Mouse (Mus musculus): ENCODE results near the gene Fjx1. TPM values are rescaled to one million over a fixed set of nuclear protein-coding genes. Genes with fewer than 3 reads are reported as not detected.

Gene Fjx1
- polyA plus RNA-seq, 1 experiment from 2014 or later: 28.0 TPM

DNA sequence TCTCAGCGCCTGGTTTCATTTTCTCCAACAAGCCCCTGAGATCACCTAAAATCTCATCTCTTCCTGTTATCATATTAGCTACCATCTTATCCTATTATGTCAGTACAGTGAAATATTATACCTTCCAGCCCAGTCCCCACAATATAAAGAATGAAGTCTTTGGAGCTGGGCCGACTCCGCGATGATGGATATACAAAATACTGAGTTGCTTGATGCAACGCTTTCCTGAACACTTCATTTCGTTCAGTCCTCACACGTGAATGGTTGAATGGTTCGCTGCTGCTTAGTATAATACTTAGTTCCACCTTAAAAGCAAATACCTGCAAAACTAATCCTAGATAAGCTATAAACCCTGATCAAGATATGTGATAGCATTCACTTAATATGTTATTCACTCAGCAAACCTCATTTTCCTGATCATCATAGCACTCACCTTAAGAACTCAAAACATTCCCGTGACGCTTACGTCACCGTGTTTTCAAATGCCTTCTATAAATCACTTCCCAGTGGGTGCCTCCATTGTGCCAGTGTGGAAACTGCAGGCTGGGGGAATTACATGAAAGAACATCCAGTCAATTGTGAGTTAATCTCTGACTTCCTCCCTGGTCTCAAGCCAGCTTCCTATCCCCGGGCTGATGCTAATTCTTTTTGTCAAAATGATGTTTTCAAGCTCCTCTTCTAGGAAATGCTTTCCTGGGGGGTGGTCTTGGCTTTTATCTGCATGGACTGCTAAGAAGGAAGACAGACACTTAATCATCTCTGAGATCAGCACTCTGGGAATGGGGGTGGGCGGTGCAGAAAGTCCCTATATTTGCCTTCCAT lies 44.7 kb downstream of the Fjx1 start, which contains the start of gene Trim44:
Gene Trim44, minus strand, starts transcription at position 466 of the 822 bp plus-strand sequence.
- no peak within 1 kb of the TSS for H3K27ac ChIP-seq (ENCODE audit: low read length)

DNA sequence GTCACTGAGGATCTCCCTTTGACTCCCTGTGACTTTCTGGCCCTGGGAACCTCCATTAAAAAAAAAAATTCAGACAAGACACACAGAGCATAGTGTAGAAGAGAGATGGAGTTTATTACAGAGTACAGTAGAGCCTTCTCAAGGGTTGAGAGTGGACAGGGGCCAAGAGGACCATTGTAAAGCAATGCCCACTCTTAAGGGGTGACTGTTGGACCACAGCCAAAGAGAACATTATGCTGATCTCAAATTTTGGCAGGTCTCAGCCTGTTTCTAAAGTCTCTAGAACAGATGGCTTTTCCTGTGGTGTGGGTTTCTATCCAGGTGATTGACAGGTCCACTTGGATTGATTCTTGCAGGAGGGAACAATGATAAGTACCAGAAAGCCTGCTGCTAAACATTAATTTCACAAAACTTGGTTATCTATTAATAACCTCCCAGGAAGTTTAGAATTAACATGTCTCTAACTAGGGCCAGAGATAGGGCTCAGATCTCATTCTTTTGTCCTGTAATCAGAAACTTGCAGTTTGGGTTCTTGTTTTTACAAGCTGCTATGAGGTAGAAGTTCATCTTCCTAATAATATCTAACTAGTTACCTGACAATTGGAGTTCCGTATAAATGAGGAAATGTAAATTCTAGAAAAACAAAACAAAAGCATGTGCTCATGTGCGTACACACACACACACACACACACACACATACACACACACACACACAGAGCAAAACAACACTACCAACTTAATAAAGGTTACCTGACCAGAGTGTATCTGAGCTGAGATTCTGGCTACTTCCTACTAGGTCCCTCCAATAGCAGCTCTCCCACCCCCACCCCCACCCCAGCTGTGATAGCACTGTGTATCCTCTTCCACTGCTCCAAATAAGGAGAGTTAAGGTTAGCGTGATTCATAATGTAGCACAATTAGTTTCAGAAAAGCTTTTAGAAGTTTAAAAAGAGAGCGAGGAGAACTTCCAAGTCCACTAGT lies 45.7 kb downstream of the Fjx1 start:
- WGBS: 81% methylated on average over 4 of the region's 4 CpGs

More for the DNA sequence above, 44.7 kb downstream of the Fjx1 start, which contains the start of gene Trim44:
- Histone ChIP-seq H3K4me2 (ENCODE audit: low read length) (peak within 1 kb of the TSS; percentile 31), H3K4me3 (ENCODE audit: low read depth, low read length) (no peak within 1 kb of the TSS), H3K9me3 (replicated peaks; ENCODE audit: control insufficient read depth, low read length, poor library complexity, severe bottlenecking) (no peaks in the 10 kb centered on the region), H3K4me1 (ENCODE audit: control insufficient read depth, insufficient read depth, low read length) (peaks cover 12% of the 10 kb centered on the region), H3K9ac (ENCODE audit: low read depth, low read length) (no peak within 1 kb of the TSS), H3K36me3 (ENCODE audit: control insufficient read depth, insufficient read depth, low read length) (no peaks in the 10 kb centered on the region), H3K27me3 (ENCODE audit: control insufficient read depth, insufficient read depth, low read depth, low read length) (no peaks in the 10 kb centered on the region)
- WGBS: 23% methylated on average over 14 of the region's 14 CpGs
- ATAC-seq: peak; percentile 51; the same call in 1 of the 2 replicates

DNA sequence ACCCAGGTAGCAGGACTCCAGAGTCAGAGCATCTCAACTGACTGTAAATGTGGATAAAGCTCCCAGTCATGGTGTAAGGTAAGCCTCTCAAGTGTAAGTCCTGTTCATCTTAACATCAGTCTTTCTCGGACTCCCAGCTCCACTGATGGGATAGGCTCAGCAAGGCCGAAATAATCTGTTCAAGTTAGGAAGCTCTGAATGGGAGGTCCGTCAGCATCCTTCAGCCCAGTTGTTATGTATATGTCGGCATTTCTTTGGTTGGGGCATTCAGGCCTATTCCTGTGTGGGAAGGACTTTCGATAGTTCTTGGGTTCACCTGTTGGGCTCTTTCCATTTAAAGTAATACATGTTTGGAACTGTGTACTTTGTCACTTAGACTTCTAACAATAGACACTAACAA lies 48.3 kb downstream of the Fjx1 start:
- H3K4me1 ChIP-seq (ENCODE audit: control insufficient read depth, insufficient read depth, low read length): peaks cover 27% of the 10 kb centered on the region
- no peak overlapping the region for H3K4me3 ChIP-seq (ENCODE audit: low read depth, low read length)
- H3K9me3 ChIP-seq (replicated peaks; ENCODE audit: control insufficient read depth, low read length, poor library complexity, severe bottlenecking): no peaks in the 10 kb centered on the region
- no peak overlapping the region for H3K4me2 ChIP-seq (ENCODE audit: low read length)
- H3K9ac ChIP-seq (ENCODE audit: low read depth, low read length): no peak overlapping the region
- WGBS: 81% methylated on average over 5 of the region's 5 CpGs
- H3K27ac ChIP-seq (ENCODE audit: low read length): no peak overlapping the region
- H3K36me3 ChIP-seq (ENCODE audit: control insufficient read depth, insufficient read depth, low read length): no peaks in the 10 kb centered on the region
- no peaks in the 10 kb centered on the region for H3K27me3 ChIP-seq (ENCODE audit: control insufficient read depth, insufficient read depth, low read depth, low read length)
- ATAC-seq: no peak

More for the DNA sequence above, 45.7 kb downstream of the Fjx1 start:
- ATAC-seq: peak; percentile 52
- Histone ChIP-seq H3K4me2 (ENCODE audit: low read length) (peak overlapping the region; percentile 31), H3K27ac (ENCODE audit: low read length) (no peak overlapping the region), H3K9me3 (replicated peaks; ENCODE audit: control insufficient read depth, low read length, poor library complexity, severe bottlenecking) (no peaks in the 10 kb centered on the region), H3K36me3 (ENCODE audit: control insufficient read depth, insufficient read depth, low read length) (no peaks in the 10 kb centered on the region), H3K4me1 (ENCODE audit: control insufficient read depth, insufficient read depth, low read length) (peaks cover 12% of the 10 kb centered on the region), H3K4me3 (ENCODE audit: low read depth, low read length) (no peak overlapping the region), H3K9ac (ENCODE audit: low read depth, low read length) (no peak overlapping the region), H3K27me3 (ENCODE audit: control insufficient read depth, insufficient read depth, low read depth, low read length) (no peaks in the 10 kb centered on the region)

DNA sequence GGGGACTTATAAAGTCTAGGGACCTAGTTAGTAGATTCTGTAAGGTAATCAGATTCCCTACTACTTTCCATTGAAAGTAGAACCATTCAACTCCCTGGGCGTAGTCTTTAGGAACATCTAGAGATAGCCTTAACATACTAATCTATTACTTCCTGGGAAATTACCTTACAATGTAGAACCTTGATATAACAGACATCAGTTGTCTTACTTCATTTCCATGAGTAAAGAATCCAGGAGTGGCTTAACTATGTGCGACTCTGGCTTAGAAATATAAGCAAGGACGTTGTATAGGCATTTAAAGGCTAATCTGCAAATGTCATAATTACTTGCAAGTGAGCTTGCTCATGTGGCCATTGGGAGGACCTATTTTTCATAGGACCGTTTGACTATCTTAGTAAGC lies 49.0 kb downstream of the Fjx1 start:
- H3K27me3 ChIP-seq (ENCODE audit: control insufficient read depth, insufficient read depth, low read depth, low read length): no peaks in the 10 kb centered on the region
- ATAC-seq: no peak
- no peak overlapping the region for H3K27ac ChIP-seq (ENCODE audit: low read length)
- no peak overlapping the region for H3K4me2 ChIP-seq (ENCODE audit: low read length)
- 93% methylated on average over 4 of the region's 4 CpGs for whole genome bisulfite sequencing
- H3K36me3 ChIP-seq (ENCODE audit: control insufficient read depth, insufficient read depth, low read length): no peaks in the 10 kb centered on the region
- no peaks in the 10 kb centered on the region for H3K9me3 ChIP-seq (replicated peaks; ENCODE audit: control insufficient read depth, low read length, poor library complexity, severe bottlenecking)
- H3K4me3 ChIP-seq (ENCODE audit: low read depth, low read length): no peak overlapping the region
- peaks cover 30% of the 10 kb centered on the region for H3K4me1 ChIP-seq (ENCODE audit: control insufficient read depth, insufficient read depth, low read length)
- H3K9ac ChIP-seq (ENCODE audit: low read depth, low read length): no peak overlapping the region

- Histone ChIP-seq H3K4me3 (ENCODE audit: low read depth, low read length) (peak overlapping the region; percentile 78), H3K9me3 (replicated peaks; ENCODE audit: control insufficient read depth, low read length, poor library complexity, severe bottlenecking) (no peaks in the 10 kb centered on the region), H3K36me3 (ENCODE audit: control insufficient read depth, insufficient read depth, low read length) (no peaks in the 10 kb centered on the region), H3K4me1 (ENCODE audit: control insufficient read depth, insufficient read depth, low read length) (peaks cover 28% of the 10 kb centered on the region), H3K9ac (ENCODE audit: low read depth, low read length) (peak overlapping the region; percentile 89), H3K4me2 (ENCODE audit: low read length) (peak overlapping the region; percentile 76), H3K27me3 (ENCODE audit: control insufficient read depth, insufficient read depth, low read depth, low read length) (no peaks in the 10 kb centered on the region), H3K27ac (ENCODE audit: low read length) (peak overlapping the region; percentile 94)
- 20% methylated on average over 6 of the region's 6 CpGs for WGBS
- ATAC-seq: peak; percentile 65
Observed at GRCm38 (mm10) chr2:102401352-102401692, 51.0 kb downstream of the Fjx1 start.

GRCm38 (mm10) chr2:102400605-102401351 lies 51.5 kb downstream of the Fjx1 start:
- under 1% methylated on average over 67 of the region's 94 CpGs for WGBS
- H3K36me3 ChIP-seq (ENCODE audit: control insufficient read depth, insufficient read depth, low read length): no peaks in the 10 kb centered on the region
- H3K4me3 ChIP-seq (ENCODE audit: low read depth, low read length): peak overlapping the region; percentile 78
- peak overlapping the region; percentile 76 for H3K4me2 ChIP-seq (ENCODE audit: low read length)
- no peaks in the 10 kb centered on the region for H3K9me3 ChIP-seq (replicated peaks; ENCODE audit: control insufficient read depth, low read length, poor library complexity, severe bottlenecking)
- H3K9ac ChIP-seq (ENCODE audit: low read depth, low read length): peak overlapping the region; percentile 89
- peak; percentile 97 for ATAC-seq
- H3K27me3 ChIP-seq (ENCODE audit: control insufficient read depth, insufficient read depth, low read depth, low read length): no peaks in the 10 kb centered on the region
- peaks cover 28% of the 10 kb centered on the region for H3K4me1 ChIP-seq (ENCODE audit: control insufficient read depth, insufficient read depth, low read length)
- H3K27ac ChIP-seq (ENCODE audit: low read length): peak overlapping the region; percentile 94

GRCm38 (mm10) chr2:102399864-102400604 lies 52.3 kb downstream of the Fjx1 start:
- Histone ChIP-seq H3K4me3 (ENCODE audit: low read depth, low read length) (peak overlapping the region; percentile 78), H3K9me3 (replicated peaks; ENCODE audit: control insufficient read depth, low read length, poor library complexity, severe bottlenecking) (no peaks in the 10 kb centered on the region), H3K4me1 (ENCODE audit: control insufficient read depth, insufficient read depth, low read length) (peaks cover 28% of the 10 kb centered on the region), H3K9ac (ENCODE audit: low read depth, low read length) (peak overlapping the region; percentile 89), H3K27ac (ENCODE audit: low read length) (peak overlapping the region; percentile 94), H3K36me3 (ENCODE audit: control insufficient read depth, insufficient read depth, low read length) (no peaks in the 10 kb centered on the region), H3K4me2 (ENCODE audit: low read length) (peak overlapping the region; percentile 76), H3K27me3 (ENCODE audit: control insufficient read depth, insufficient read depth, low read depth, low read length) (no peaks in the 10 kb centered on the region)
- ATAC-seq: no peak; the same call in 1 of the 2 replicates
- 39% methylated on average over 48 of the region's 48 CpGs for WGBS
